Comparison of ENCODE assay signal across 7 mouse cellular contexts in genomic region chr17:66450526-66451070, GRCm38 (mm10). TPM values are rescaled to one million over a fixed set of nuclear protein-coding genes. Genes with fewer than 3 reads are reported as not detected.
DNase-seq lines count a peak whose midpoint lies in the region; ATAC-seq and TF ChIP-seq lines count a peak whose summit lies in the region.

No protein-coding gene starts in this region.

- H3K9ac ChIP-seq in embryonic facial prominence, embryonic 15.5 days, result no peak overlapping the region
- 0 out of 2 replicates have a peak overlapping the region, but pooled peaks have one; percentile 8 for H3K9ac ChIP-seq in intestine, embryonic 15.5 days
- peak overlapping the region; percentile 92; the same call in 1 of the 2 replicates for H3K9ac ChIP-seq in neural tube, embryonic 15.5 days (replicated peaks)

- H3K9me3 ChIP-seq in embryonic facial prominence, embryonic 15.5 days (replicated peaks), result no peaks in the 10 kb centered on the region
- H3K9me3 ChIP-seq in intestine, embryonic 15.5 days, result no peaks in the 10 kb centered on the region
- no peaks in the 10 kb centered on the region for H3K9me3 ChIP-seq in neural tube, embryonic 15.5 days (replicated peaks)

- no peaks in the 10 kb centered on the region for H3K36me3 ChIP-seq in embryonic facial prominence, embryonic 15.5 days
- no peaks in the 10 kb centered on the region for H3K36me3 ChIP-seq in intestine, embryonic 15.5 days
- no peaks in the 10 kb centered on the region for H3K36me3 ChIP-seq in neural tube, embryonic 15.5 days

- 4% methylated on average over 18 of the region's 18 CpGs for WGBS in embryonic facial prominence, embryonic 15.5 days
- 3% methylated on average over 18 of the region's 18 CpGs for WGBS in intestine, embryonic 15.5 days
- whole genome bisulfite sequencing in neural tube, embryonic 15.5 days, result 3% methylated on average over 18 of the region's 18 CpGs

- H3K4me3 ChIP-seq in layer of hippocampus, adult 2 months, result peak overlapping the region; percentile 93
- H3K4me3 ChIP-seq in embryonic facial prominence, embryonic 15.5 days (replicated peaks), result peak overlapping the region; percentile 76
- peak overlapping the region; percentile 75 for H3K4me3 ChIP-seq in intestine, embryonic 15.5 days (replicated peaks)
- peak overlapping the region; percentile 84 for H3K4me3 ChIP-seq in neural tube, embryonic 15.5 days (replicated peaks)

- TF ChIP-seq CTCF in layer of hippocampus, adult 2 months (conservative IDR thresholded peaks at IDR 0.05), result no peak

- ATAC-seq in embryonic facial prominence, embryonic 15.5 days (ENCODE audit: insufficient number of reproducible peaks, low FRiP score, low TSS enrichment, low read depth), result no peak
- no peak for ATAC-seq in intestine, embryonic 15.5 days
- no peak for ATAC-seq in neural tube, embryonic 15.5 days (ENCODE audit: low FRiP score)

- intact Hi-C loops in left cerebral cortex, postnatal 36 days (cut with DNase I), result loop anchor here (2.0 kb wide), 2 partner anchors 34 to 216 kb away; no protein-coding TSS in a partner anchor

- H3K27ac ChIP-seq in layer of hippocampus, adult 2 months, result peak overlapping the region; percentile 94; the same call in 1 of the 2 replicates
- H3K27ac ChIP-seq in embryonic facial prominence, embryonic 15.5 days (replicated peaks), result no peak overlapping the region
- no peak overlapping the region for H3K27ac ChIP-seq in intestine, embryonic 15.5 days
- peak overlapping the region; percentile 91; the same call in 1 of the 2 replicates for H3K27ac ChIP-seq in neural tube, embryonic 15.5 days (replicated peaks)

- peaks cover 28% of the 10 kb centered on the region for H3K4me1 ChIP-seq in embryonic facial prominence, embryonic 15.5 days
- H3K4me1 ChIP-seq in intestine, embryonic 15.5 days (replicated peaks), result peaks cover 26% of the 10 kb centered on the region
- H3K4me1 ChIP-seq in neural tube, embryonic 15.5 days, result peaks cover 45% of the 10 kb centered on the region

- peaks cover 39% of the 10 kb centered on the region for H3K27me3 ChIP-seq in embryonic facial prominence, embryonic 15.5 days
- peaks cover 25% of the 10 kb centered on the region; the same call in 1 of the 2 replicates for H3K27me3 ChIP-seq in intestine, embryonic 15.5 days (replicated peaks)
- no peaks in the 10 kb centered on the region for H3K27me3 ChIP-seq in neural tube, embryonic 15.5 days (replicated peaks)

- no peak for DNase-seq in layer of hippocampus, adult 2 months (ENCODE audit: low spot score in 2 of 2)
- DNase-seq in layer of hippocampus, postnatal 10 days (ENCODE audit: low spot score in 2 of 2), result no peak
- DNase-seq in left cerebral cortex, postnatal 36 days (ENCODE audit: low spot score in 2 of 2), result no peak
- no peak for DNase-seq in layer of hippocampus, adult 18-20 months (ENCODE audit: low spot score in 2 of 2)

- peak overlapping the region; percentile 98 for H3K4me2 ChIP-seq in embryonic facial prominence, embryonic 15.5 days (replicated peaks)
- peak overlapping the region; percentile 99 for H3K4me2 ChIP-seq in intestine, embryonic 15.5 days (replicated peaks)
- H3K4me2 ChIP-seq in neural tube, embryonic 15.5 days, result peak overlapping the region; percentile 91

RNA-seq across cellular contexts. Expression of gene Mtcl1, which starts 1.0 kb away (rescaled TPM):
- total RNA-seq in layer of hippocampus, adult 2 months (2021), result 10 to 100 TPM; 31.7 to 44.8 TPM
- total RNA-seq in layer of hippocampus, postnatal 10 days (2021), result 10 to 100 TPM; 30.0 to 41.4 TPM
- polyA plus RNA-seq in embryonic facial prominence, embryonic 15.5 days (2015; fragmentation: Nextera tagmentation; extraction: Ambion mirVana), result 5.3 and 5.8 TPM in 2 replicates
- polyA plus RNA-seq in intestine, embryonic 15.5 days (2015; fragmentation: Nextera tagmentation; extraction: Ambion mirVana), result 5.0 and 5.5 TPM in 2 replicates
- 26.5 and 27.7 TPM in 2 replicates for polyA plus RNA-seq in neural tube, embryonic 15.5 days (2015; fragmentation: Nextera tagmentation; extraction: Ambion mirVana)
- total RNA-seq in left cerebral cortex, postnatal 36 days (2021), result 100 to 1,000 TPM in 1 of 2 experiments, 10 to 100 TPM in 1; 95.3 to 117 TPM
- 10 to 100 TPM; 42.8 to 53.0 TPM for total RNA-seq in layer of hippocampus, adult 18-20 months (2021)

Comparison
In these comparisons a context has a peak if more than half of its experiments do, and no peak if none do; other contexts are left out.
1. H3K27ac ChIP-seq: peak in layer of hippocampus, adult 2 months (single experiment) and neural tube, embryonic 15.5 days (single experiment); none in embryonic facial prominence, embryonic 15.5 days (single experiment) and intestine, embryonic 15.5 days (single experiment).
2. Peak in every context shown above with its lines, with median percentiles within 50 percentile points of each other: H3K4me3 ChIP-seq and H3K4me2 ChIP-seq.